Mouse (Mus musculus): ENCODE measurements at regions not wholly inside any gene's neighbourhood (a gene's known extent, or its start where the extent isn't known, plus 50 kb on each side); places are given as distances from the start of the nearest gene placed in this dataset.

GRCm38 (mm10) chr2:115384414-115385180 is 196.9 kb upstream of the BC052040 start:
- TF ChIP-seq CTCF (IDR thresholded peaks at IDR 0.05; ENCODE audit: low read depth): no peak
- no peak for TF ChIP-seq EP300 (IDR thresholded peaks at IDR 0.05; ENCODE audit: low read depth)

Measured in heart, postnatal 0 days (tissue).